Mouse (Mus musculus) stomach, embryonic 14.5 days (tissue): ENCODE measurements around the gene Lmod1. TPM values are rescaled to one million over a fixed set of nuclear protein-coding genes. Genes with fewer than 3 reads are reported as not detected.
"Not testable (repeated sequence)": the region's sequence is repeated elsewhere in the genome, so short reads cannot be mapped to it uniquely, and the experiment has no call there.

Experiments
- ATAC-seq: fragments of 200-750 bp; cut with Nextera tagmentation; 2 replicates; pipeline ENCODE4 v1.8.0; 2017; ENCODE audit warnings: low read depth, moderate TSS enrichment; ENCODE audit not compliant: insufficient number of reproducible peaks, insufficient read depth, low FRiP score
- H3K27ac ChIP-seq: fragments of 300-500 bp; sonication (generic); 2 replicates; pipeline ENCODE4 v1.5.1; 2014; ENCODE audit warnings: mild to moderate bottlenecking, low read length, moderate library complexity, mixed read lengths
- H3K27me3 ChIP-seq: fragments of 300-500 bp; sonication (generic); 2 replicates; pipeline ENCODE4 v1.6.1; 2014; ENCODE audit warnings: low read length, control low read depth, mixed read lengths; ENCODE audit not compliant: control insufficient read depth, insufficient read depth
- H3K36me3 ChIP-seq: fragments of 300-500 bp; sonication (generic); 2 replicates; pipeline ENCODE4 v1.6.1; 2014; ENCODE audit warnings: mild to moderate bottlenecking, control low read depth, low read length, moderate library complexity, mixed read lengths; ENCODE audit not compliant: control insufficient read depth, insufficient read depth
- H3K4me1 ChIP-seq: fragments of 300-500 bp; sonication (generic); 2 replicates; pipeline ENCODE4 v1.6.1; 2014; ENCODE audit warnings: low read length, control low read depth, mixed read lengths; ENCODE audit not compliant: control insufficient read depth, insufficient read depth
- H3K4me2 ChIP-seq: fragments of 300-500 bp; sonication (generic); replicated peaks from 2 replicates; pipeline ENCODE4 v1.6.1; 2014; ENCODE audit warnings: low read depth, low read length, control low read depth
- H3K4me3 ChIP-seq: fragments of 300-500 bp; sonication (generic); 2 replicates; pipeline ENCODE4 v1.5.1; 2014; ENCODE audit warnings: low read depth, low read length, control low read depth
- H3K9ac ChIP-seq: fragments of 300-500 bp; sonication (generic); replicated peaks from 2 replicates; pipeline ENCODE4 v1.6.1; 2014; ENCODE audit warnings: low read depth, mild to moderate bottlenecking, control low read depth, low read length, moderate library complexity, mixed read lengths
- H3K9me3 ChIP-seq: fragments of 300-500 bp; sonication (generic); 2 replicates; pipeline ENCODE4 v1.6.1; 2016; ENCODE audit warnings: low read depth, low read length, control low read depth; ENCODE audit not compliant: control insufficient read depth
- WGBS: fragments of 180-500 bp; shearing (Covaris S2); extraction: QIAGEN DNeasy Blood & Tissue Kit; methylation state at CpG from one replicate; pipeline ENCODE4 v1.1.7; 2014; 5-methylcytosine and 5-hydroxymethylcytosine counted together
- polyA plus RNA-seq: library from polyadenylated mRNA; unstranded; fragments of >200 nt; fragmentation: Nextera tagmentation; extraction: Ambion mirVana; gene quantifications from 2 replicates; pipeline ENCODE4 v1.2.1, GENCODE M21; 2014

The Lmod1 gene
- polyA plus RNA-seq, 1 experiment from 2014 or later, result 12.6 TPM

GRCm38 (mm10) chr1:135378576-135378975, 54.0 kb downstream of the Lmod1 start:
- Histone ChIP-seq H3K36me3 (peaks cover 6% of the 10 kb centered on the region), H3K9ac (no peak overlapping the region), H3K27ac (no peak overlapping the region), H3K4me3 (no peak overlapping the region), H3K27me3 (no peaks in the 10 kb centered on the region), H3K4me1 (peaks cover 10% of the 10 kb centered on the region; the same call in 1 of the 2 replicates), H3K4me2 (no peak overlapping the region), H3K9me3 (no peaks in the 10 kb centered on the region)
- ATAC-seq, result no peak
- 55% methylated on average over 9 of the region's 9 CpGs for WGBS

GRCm38 (mm10) chr1:135379048-135379447, 54.4 kb downstream of the Lmod1 start:
- H3K27me3 ChIP-seq, result no peaks in the 10 kb centered on the region
- no peak overlapping the region for H3K27ac ChIP-seq
- H3K36me3 ChIP-seq, result peaks cover 11% of the 10 kb centered on the region
- WGBS, result 40% methylated on average over 2 of the region's 2 CpGs
- no peak overlapping the region for H3K4me3 ChIP-seq
- no peak overlapping the region for H3K9ac ChIP-seq
- H3K4me2 ChIP-seq, result no peak overlapping the region
- peaks cover 7% of the 10 kb centered on the region; the same call in 1 of the 2 replicates for H3K4me1 ChIP-seq
- H3K9me3 ChIP-seq, result no peaks in the 10 kb centered on the region
- ATAC-seq, result no peak

- no peak overlapping the region for H3K27ac ChIP-seq
- no peaks in the 10 kb centered on the region for H3K27me3 ChIP-seq
- H3K9ac ChIP-seq, result no peak overlapping the region
- no peak overlapping the region for H3K4me2 ChIP-seq
- no peak for ATAC-seq
- no peak overlapping the region for H3K4me3 ChIP-seq
- H3K9me3 ChIP-seq, result no peaks in the 10 kb centered on the region
- H3K4me1 ChIP-seq, result peaks cover 3% of the 10 kb centered on the region; the same call in 1 of the 2 replicates
- 76% methylated on average over 15 of the region's 15 CpGs for WGBS
- H3K36me3 ChIP-seq, result peaks cover 24% of the 10 kb centered on the region
These were observed 55.7 kb downstream of the Lmod1 start for GRCm38 (mm10) chr1:135380071-135380991.

GRCm38 (mm10) chr1:135381560-135381959, 57.0 kb downstream of the Lmod1 start:
- not testable (repeated sequence) for H3K4me3 ChIP-seq, ATAC-seq, H3K9ac ChIP-seq, H3K27me3 ChIP-seq, H3K9me3 ChIP-seq, H3K27ac ChIP-seq, H3K4me1 ChIP-seq, H3K4me2 ChIP-seq
- 55% methylated on average over 6 of the region's 6 CpGs for WGBS
- H3K36me3 ChIP-seq, result peaks cover 36% of the 10 kb centered on the region

- Histone ChIP-seq H3K4me1 (no peaks in the 10 kb centered on the region), H3K9me3 (no peaks in the 10 kb centered on the region), H3K9ac (no peak overlapping the region), H3K4me2 (no peak overlapping the region), H3K27ac (no peak overlapping the region), H3K36me3 (peaks cover 61% of the 10 kb centered on the region), H3K27me3 (no peaks in the 10 kb centered on the region), H3K4me3 (no peak overlapping the region)
- WGBS, result 98% methylated on average over 5 of the region's 5 CpGs
- no peak for ATAC-seq
These were observed 59.6 kb downstream of the Lmod1 start for GRCm38 (mm10) chr1:135384171-135384570.

- no peak for ATAC-seq
- Histone ChIP-seq H3K4me3 (no peak overlapping the region), H3K27ac (no peak overlapping the region), H3K4me1 (no peaks in the 10 kb centered on the region), H3K4me2 (no peak overlapping the region), H3K36me3 (peaks cover 70% of the 10 kb centered on the region), H3K9me3 (no peaks in the 10 kb centered on the region), H3K27me3 (no peaks in the 10 kb centered on the region), H3K9ac (no peak overlapping the region)
- 90% methylated on average over 9 of the region's 9 CpGs for WGBS
These were observed 60.6 kb downstream of the Lmod1 start for GRCm38 (mm10) chr1:135385161-135385560.

- H3K9ac ChIP-seq, result no peak overlapping the region
- H3K36me3 ChIP-seq, result peaks cover 76% of the 10 kb centered on the region
- H3K4me1 ChIP-seq, result no peaks in the 10 kb centered on the region
- no peak overlapping the region for H3K4me2 ChIP-seq
- no peak overlapping the region for H3K4me3 ChIP-seq
- no peak for ATAC-seq
- H3K9me3 ChIP-seq, result no peaks in the 10 kb centered on the region
- no peaks in the 10 kb centered on the region for H3K27me3 ChIP-seq
- H3K27ac ChIP-seq, result no peak overlapping the region
- 94% methylated on average over 5 of the region's 5 CpGs for WGBS
These were observed 74.9 kb downstream of the Lmod1 start for GRCm38 (mm10) chr1:135399466-135399865.

GRCm38 (mm10) chr1:135401452-135402110, 77.0 kb downstream of the Lmod1 start:
- no peak overlapping the region for H3K9ac ChIP-seq
- H3K4me1 ChIP-seq, result no peaks in the 10 kb centered on the region
- no peak overlapping the region for H3K4me2 ChIP-seq
- 88% methylated on average over 3 of the region's 3 CpGs for WGBS
- no peak for ATAC-seq
- H3K27ac ChIP-seq, result no peak overlapping the region
- no peak overlapping the region for H3K4me3 ChIP-seq
- H3K9me3 ChIP-seq, result no peaks in the 10 kb centered on the region
- peaks cover 80% of the 10 kb centered on the region for H3K36me3 ChIP-seq
- no peaks in the 10 kb centered on the region for H3K27me3 ChIP-seq
